Mouse (Mus musculus) 416B (cell line): ENCODE results near the gene Slc29a1.

Source experiments
- DNase-seq: peaks from one replicate; pipeline ENCODE4 v3.0.0; 2011; ENCODE audit warnings: low read depth

Gene Slc29a1

GRCm38 (mm10) chr17:45550253-45550652, 49.2 kb downstream of the Slc29a1 start:
- no peak for DNase-seq

- DNase-seq, result no peak
Observed at GRCm38 (mm10) chr17:45549617-45550181, 49.7 kb downstream of the Slc29a1 start, which contains the start of gene Tmem151b. Gene Tmem151b, minus strand, starts transcription at chr17:45549677.

GRCm38 (mm10) chr17:45548541-45549512, 50.6 kb downstream of the Slc29a1 start:
- no peak for DNase-seq

GRCm38 (mm10) chr17:45547461-45548190, 51.8 kb downstream of the Slc29a1 start:
- no peak for DNase-seq

- DNase-seq, result no peak
Observed at GRCm38 (mm10) chr17:45546941-45547340, 52.5 kb downstream of the Slc29a1 start.

GRCm38 (mm10) chr17:45545278-45545961, 54.0 kb downstream of the Slc29a1 start:
- no peak for DNase-seq

- no peak for DNase-seq
Observed at GRCm38 (mm10) chr17:45544873-45545277, 54.5 kb downstream of the Slc29a1 start.

- no peak for DNase-seq
Observed at GRCm38 (mm10) chr17:45544001-45544872, 55.2 kb downstream of the Slc29a1 start.

GRCm38 (mm10) chr17:45543115-45543514, 56.3 kb downstream of the Slc29a1 start:
- DNase-seq, result no peak

GRCm38 (mm10) chr17:45542705-45543104, 56.7 kb downstream of the Slc29a1 start:
- DNase-seq, result no peak

- DNase-seq, result no peak
Observed at GRCm38 (mm10) chr17:45542129-45542528, 57.3 kb downstream of the Slc29a1 start.

- DNase-seq, result no peak
Observed at GRCm38 (mm10) chr17:45539664-45540063, 59.7 kb downstream of the Slc29a1 start.

GRCm38 (mm10) chr17:45538394-45538793, 61.0 kb downstream of the Slc29a1 start:
- DNase-seq, result no peak

GRCm38 (mm10) chr17:45536264-45536663, 63.1 kb downstream of the Slc29a1 start:
- peak; percentile 17 for DNase-seq
